Mouse (Mus musculus): ENCODE measurements around the gene Kcnk4.

The Kcnk4 gene

GRCm38 (mm10) chr19:6877965-6878364 is 56.4 kb downstream of the Kcnk4 start:
- DNase-seq (ENCODE audit: low spot score): peak; percentile 63

DNA sequence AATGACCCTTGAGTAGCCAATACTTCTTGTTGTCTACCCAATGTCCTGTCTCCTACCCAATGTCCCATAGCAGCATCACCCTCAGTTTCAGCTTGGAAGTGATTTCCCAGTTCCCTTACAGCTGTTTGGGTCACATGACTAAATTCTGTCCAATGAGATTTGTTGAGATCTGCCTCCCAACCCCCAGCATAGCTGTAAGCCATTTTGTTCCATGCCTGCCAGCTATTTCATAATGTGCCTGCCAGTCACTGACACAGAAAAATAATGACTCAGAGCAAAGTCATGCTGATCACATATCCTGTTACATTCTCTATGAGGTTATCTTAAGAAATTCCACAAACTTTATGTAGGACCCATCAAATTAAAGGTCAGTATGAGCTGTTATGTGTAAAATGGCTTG is 57.5 kb downstream of the Kcnk4 start:
- no peak for DNase-seq (ENCODE audit: low spot score)

DNA sequence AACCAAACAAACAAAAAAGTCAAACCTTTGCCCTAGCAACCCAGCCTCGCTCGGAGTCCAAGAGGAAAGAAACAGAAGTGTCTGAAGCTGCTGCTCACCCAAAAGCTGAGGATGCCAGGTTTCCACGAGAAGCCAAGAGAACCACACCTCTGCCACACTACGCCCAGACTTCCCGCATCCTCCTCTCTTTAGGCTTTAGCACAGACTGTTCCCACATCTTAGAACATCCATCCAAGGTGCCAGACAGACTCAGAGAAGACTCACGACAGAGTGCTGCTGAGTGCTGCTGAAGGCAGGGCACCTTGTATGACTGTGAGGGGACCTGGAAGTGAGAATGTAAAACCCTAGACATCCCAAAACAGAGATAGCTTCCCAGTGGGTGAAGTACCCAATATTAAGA is 58.5 kb downstream of the Kcnk4 start:
- DNase-seq (ENCODE audit: low spot score): no peak

DNA sequence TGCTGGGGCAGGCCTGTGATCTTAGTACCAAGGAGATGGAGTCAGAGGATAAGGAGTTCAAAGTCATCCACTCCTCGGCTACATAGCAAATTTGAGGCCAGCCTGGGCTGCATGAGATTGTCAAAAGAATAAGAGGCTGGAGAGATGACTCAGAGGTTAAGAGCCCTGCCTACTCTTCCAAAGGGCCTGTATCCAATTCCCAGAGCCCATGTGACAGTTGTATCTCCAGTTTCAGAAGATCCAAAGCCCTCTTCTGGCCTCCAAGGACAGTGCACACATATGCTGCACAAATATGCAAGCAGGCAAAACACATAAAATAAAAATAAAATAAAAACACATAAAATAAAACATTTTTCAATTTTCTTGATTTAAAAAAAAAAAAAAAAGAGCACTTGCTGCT is 60.1 kb downstream of the Kcnk4 start:
- no peak for DNase-seq (ENCODE audit: low spot score)

All from testis, postnatal 10 days (tissue).